Mouse (Mus musculus) embryonic facial prominence, embryonic 12.5 days (tissue): ENCODE measurements at regions not wholly inside any gene's neighbourhood (a gene's known extent, or its start where the extent isn't known, plus 50 kb on each side); places are given as distances from the start of the nearest gene placed in this dataset.

Experiments
- ATAC-seq: fragments of 200-750 bp; cut with Nextera tagmentation; 2 replicates; pipeline ENCODE4 v1.8.0; 2017; ENCODE audit not compliant: insufficient number of reproducible peaks, insufficient read depth, low FRiP score, low TSS enrichment
- H3K27ac ChIP-seq: fragments of 300-500 bp; sonication (generic); 2 replicates; pipeline ENCODE4 v1.5.1; 2016; ENCODE audit warnings: mild to moderate bottlenecking
- H3K27me3 ChIP-seq: fragments of 300-500 bp; sonication (generic); 2 replicates; pipeline ENCODE4 v1.6.1; 2016; ENCODE audit warnings: mild to moderate bottlenecking, moderate library complexity
- H3K36me3 ChIP-seq: fragments of 300-500 bp; sonication (generic); 2 replicates; pipeline ENCODE4 v1.6.1; 2016; ENCODE audit warnings: mild to moderate bottlenecking
- H3K4me1 ChIP-seq: fragments of 300-500 bp; sonication (generic); 2 replicates; pipeline ENCODE4 v1.6.1; 2016
- H3K4me2 ChIP-seq: fragments of 300-500 bp; sonication (generic); replicated peaks from 2 replicates; pipeline ENCODE4 v1.6.1; 2016; ENCODE audit warnings: mild to moderate bottlenecking, moderate library complexity
- H3K4me3 ChIP-seq: fragments of 300-500 bp; sonication (generic); 2 replicates; pipeline ENCODE4 v1.5.1; 2016; ENCODE audit warnings: mild to moderate bottlenecking
- H3K9ac ChIP-seq: fragments of 300-500 bp; sonication (generic); 2 replicates; pipeline ENCODE4 v1.6.1; 2016; ENCODE audit warnings: mild to moderate bottlenecking, moderate library complexity
- H3K9me3 ChIP-seq: fragments of 300-500 bp; sonication (generic); 2 replicates; pipeline ENCODE4 v1.6.1; 2016; ENCODE audit warnings: mild to moderate bottlenecking, moderate library complexity
- WGBS: fragments of 180-500 bp; shearing (Covaris S2); methylation state at CpG from one replicate; pipeline ENCODE4 v1.1.7; 2016; 5-methylcytosine and 5-hydroxymethylcytosine counted together

DNA sequence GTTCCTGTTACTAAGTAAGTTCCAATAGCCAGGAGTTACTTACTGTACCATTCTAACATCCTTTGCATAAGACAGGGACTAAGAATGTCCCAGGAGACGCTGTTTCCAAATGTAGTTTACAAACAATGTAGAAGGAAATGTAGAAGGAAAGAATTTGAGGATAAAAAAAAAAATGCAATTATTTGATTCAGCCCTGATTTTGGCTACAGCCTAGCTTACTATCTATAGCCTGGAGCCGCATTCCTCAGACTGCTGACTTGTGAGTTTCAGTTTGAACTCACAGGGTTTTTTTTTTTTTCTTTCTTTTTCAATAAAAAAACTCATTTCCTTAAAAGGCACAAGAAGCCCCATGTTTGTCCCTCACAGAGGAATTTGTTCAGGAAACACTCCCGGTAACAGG lies 321.2 kb upstream of the Prickle1 start:
- H3K4me3 ChIP-seq: no peak overlapping the region
- H3K4me1 ChIP-seq: peaks cover 37% of the 10 kb centered on the region
- no peaks in the 10 kb centered on the region for H3K36me3 ChIP-seq
- no peak overlapping the region for H3K4me2 ChIP-seq
- no peaks in the 10 kb centered on the region for H3K27me3 ChIP-seq
- H3K9me3 ChIP-seq: no peaks in the 10 kb centered on the region
- peak overlapping the region; percentile 60; the same call in 1 of the 2 replicates for H3K27ac ChIP-seq
- H3K9ac ChIP-seq: no peak overlapping the region
- no peak for ATAC-seq
- WGBS: 37% methylated on average over 3 of the region's 3 CpGs

- H3K4me1 ChIP-seq: peaks cover 37% of the 10 kb centered on the region; the same call in 1 of the 2 replicates
- H3K27me3 ChIP-seq: no peaks in the 10 kb centered on the region
- WGBS: 76% methylated on average over 5 of the region's 5 CpGs
- no peaks in the 10 kb centered on the region for H3K9me3 ChIP-seq
- ATAC-seq: no peak
- no peak overlapping the region for H3K4me2 ChIP-seq
- no peak overlapping the region for H3K27ac ChIP-seq
- no peaks in the 10 kb centered on the region for H3K36me3 ChIP-seq
- H3K9ac ChIP-seq: no peak overlapping the region
- no peak overlapping the region for H3K4me3 ChIP-seq
These were observed 317.8 kb upstream of the Prickle1 start for GRCm38 (mm10) chr15:93913462-93913861.

- Histone ChIP-seq H3K27me3 (no peaks in the 10 kb centered on the region), H3K4me2 (no peak overlapping the region), H3K9ac (no peak overlapping the region), H3K4me3 (no peak overlapping the region), H3K4me1 (peaks cover 35% of the 10 kb centered on the region; the same call in 1 of the 2 replicates), H3K27ac (no peak overlapping the region), H3K36me3 (no peaks in the 10 kb centered on the region), H3K9me3 (no peaks in the 10 kb centered on the region)
- ATAC-seq: no peak
- WGBS: 60% methylated on average over 7 of the region's 7 CpGs
These were observed 317.4 kb upstream of the Prickle1 start for GRCm38 (mm10) chr15:93913041-93913440.

DNA sequence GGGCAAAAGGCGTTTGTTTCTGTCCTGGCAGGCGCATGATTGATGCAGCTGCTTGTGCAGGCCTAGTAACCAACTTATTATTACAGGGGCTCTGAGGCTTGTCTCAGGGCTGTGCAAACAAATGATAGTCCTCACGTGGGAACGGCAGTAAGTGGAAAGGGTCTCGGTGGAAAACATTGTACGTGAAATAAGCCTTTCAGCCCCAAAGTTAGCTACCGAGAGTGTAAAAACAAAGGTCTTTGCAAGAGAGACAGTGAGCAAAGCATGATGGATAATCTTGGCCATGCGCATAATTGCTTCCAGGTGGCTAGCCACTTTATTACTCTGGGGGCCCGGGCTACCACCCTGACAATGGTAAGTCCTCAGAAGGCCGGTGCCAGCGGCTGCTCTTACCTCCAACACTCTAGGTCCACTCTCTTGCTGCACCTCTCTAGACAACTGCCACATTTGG lies 315.3 kb upstream of the Prickle1 start:
- H3K4me2 ChIP-seq: no peak overlapping the region
- peaks cover 20% of the 10 kb centered on the region; the same call in 1 of the 2 replicates for H3K4me1 ChIP-seq
- ATAC-seq: no peak
- no peak overlapping the region for H3K9ac ChIP-seq
- no peak overlapping the region for H3K4me3 ChIP-seq
- H3K36me3 ChIP-seq: no peaks in the 10 kb centered on the region
- WGBS: 23% methylated on average over 11 of the region's 11 CpGs
- no peaks in the 10 kb centered on the region for H3K27me3 ChIP-seq
- peak overlapping the region; percentile 48 for H3K27ac ChIP-seq
- no peaks in the 10 kb centered on the region for H3K9me3 ChIP-seq

DNA sequence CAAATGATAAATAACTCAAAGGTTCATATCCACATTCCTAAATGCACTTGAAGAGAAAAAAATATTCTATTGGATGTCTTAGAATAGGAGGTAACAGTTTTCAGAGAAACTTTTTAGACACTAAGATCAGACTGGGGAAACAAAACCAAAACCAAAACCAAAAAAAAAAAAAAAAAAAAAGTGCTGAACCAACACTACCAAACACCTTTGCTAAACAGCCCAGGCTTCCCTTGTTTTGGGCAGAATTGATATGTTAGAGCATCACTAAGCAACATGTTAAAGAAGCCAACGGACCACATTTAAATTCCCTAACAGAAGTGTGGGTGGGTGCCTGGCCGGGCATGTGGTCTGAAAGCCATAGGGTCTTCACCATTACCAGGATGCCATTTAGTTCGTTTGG lies 314.5 kb upstream of the Prickle1 start:
- no peak overlapping the region for H3K27ac ChIP-seq
- H3K4me1 ChIP-seq: peaks cover 23% of the 10 kb centered on the region; the same call in 1 of the 2 replicates
- WGBS: 81% methylated on average over 3 of the region's 3 CpGs
- no peak overlapping the region for H3K4me3 ChIP-seq
- no peak for ATAC-seq
- no peaks in the 10 kb centered on the region for H3K36me3 ChIP-seq
- no peak overlapping the region for H3K4me2 ChIP-seq
- H3K9ac ChIP-seq: no peak overlapping the region
- H3K9me3 ChIP-seq: no peaks in the 10 kb centered on the region
- no peaks in the 10 kb centered on the region for H3K27me3 ChIP-seq

GRCm38 (mm10) chr15:93903671-93904603 lies 308.2 kb upstream of the Prickle1 start:
- ATAC-seq: no peak
- no peak overlapping the region for H3K9ac ChIP-seq
- peak overlapping the region; percentile 58; the same call in 1 of the 2 replicates for H3K27ac ChIP-seq
- H3K36me3 ChIP-seq: no peaks in the 10 kb centered on the region
- no peak overlapping the region for H3K4me2 ChIP-seq
- no peaks in the 10 kb centered on the region for H3K27me3 ChIP-seq
- no peaks in the 10 kb centered on the region for H3K9me3 ChIP-seq
- 21% methylated on average over 18 of the region's 18 CpGs for WGBS
- H3K4me3 ChIP-seq: no peak overlapping the region
- H3K4me1 ChIP-seq: peaks cover 22% of the 10 kb centered on the region; the same call in 1 of the 2 replicates

GRCm38 (mm10) chr15:93882826-93883225 lies 287.1 kb upstream of the Prickle1 start:
- ATAC-seq: no peak
- Histone ChIP-seq H3K4me1 (0 out of 2 replicates have a peak, but pooled peaks cover 3% of the 10 kb centered on the region), H3K27me3 (no peaks in the 10 kb centered on the region), H3K4me2 (no peak overlapping the region), H3K27ac (no peak overlapping the region), H3K36me3 (no peaks in the 10 kb centered on the region), H3K4me3 (no peak overlapping the region), H3K9ac (no peak overlapping the region), H3K9me3 (no peaks in the 10 kb centered on the region)
- WGBS: 89% methylated on average over 8 of the region's 8 CpGs

GRCm38 (mm10) chr15:93881276-93881675 lies 285.6 kb upstream of the Prickle1 start:
- ATAC-seq: no peak
- H3K4me2 ChIP-seq: no peak overlapping the region

GRCm38 (mm10) chr15:93880302-93880701 lies 284.6 kb upstream of the Prickle1 start:
- no peak overlapping the region for H3K4me2 ChIP-seq
- H3K9me3 ChIP-seq: no peaks in the 10 kb centered on the region
- no peak overlapping the region for H3K27ac ChIP-seq
- no peak for ATAC-seq
- H3K36me3 ChIP-seq: no peaks in the 10 kb centered on the region
- 0 out of 2 replicates have a peak, but pooled peaks cover 3% of the 10 kb centered on the region for H3K4me1 ChIP-seq
- no peak overlapping the region for H3K9ac ChIP-seq
- 78% methylated on average over 8 of the region's 8 CpGs for WGBS
- no peak overlapping the region for H3K4me3 ChIP-seq
- no peaks in the 10 kb centered on the region for H3K27me3 ChIP-seq

More at GRCm38 (mm10) chr15:93881276-93881675, 285.6 kb upstream of the Prickle1 start:
- Histone ChIP-seq H3K36me3 (no peaks in the 10 kb centered on the region), H3K27me3 (no peaks in the 10 kb centered on the region), H3K9ac (no peak overlapping the region), H3K4me3 (no peak overlapping the region), H3K9me3 (no peaks in the 10 kb centered on the region), H3K4me1 (0 out of 2 replicates have a peak, but pooled peaks cover 3% of the 10 kb centered on the region), H3K27ac (no peak overlapping the region)

- H3K27ac ChIP-seq: no peak overlapping the region
- ATAC-seq: no peak
These were observed 283.3 kb upstream of the Prickle1 start for GRCm38 (mm10) chr15:93879006-93879405.

GRCm38 (mm10) chr15:93876335-93876734 lies 280.6 kb upstream of the Prickle1 start:
- WGBS: 87% methylated on average over 10 of the region's 10 CpGs
- no peak for ATAC-seq

More at GRCm38 (mm10) chr15:93879006-93879405, 283.3 kb upstream of the Prickle1 start:
- Histone ChIP-seq H3K36me3 (no peaks in the 10 kb centered on the region), H3K4me1 (0 out of 2 replicates have a peak, but pooled peaks cover 3% of the 10 kb centered on the region), H3K9me3 (no peaks in the 10 kb centered on the region), H3K27me3 (no peaks in the 10 kb centered on the region), H3K4me3 (no peak overlapping the region), H3K9ac (no peak overlapping the region), H3K4me2 (no peak overlapping the region)
- 61% methylated on average over 3 of the region's 3 CpGs for WGBS

DNA sequence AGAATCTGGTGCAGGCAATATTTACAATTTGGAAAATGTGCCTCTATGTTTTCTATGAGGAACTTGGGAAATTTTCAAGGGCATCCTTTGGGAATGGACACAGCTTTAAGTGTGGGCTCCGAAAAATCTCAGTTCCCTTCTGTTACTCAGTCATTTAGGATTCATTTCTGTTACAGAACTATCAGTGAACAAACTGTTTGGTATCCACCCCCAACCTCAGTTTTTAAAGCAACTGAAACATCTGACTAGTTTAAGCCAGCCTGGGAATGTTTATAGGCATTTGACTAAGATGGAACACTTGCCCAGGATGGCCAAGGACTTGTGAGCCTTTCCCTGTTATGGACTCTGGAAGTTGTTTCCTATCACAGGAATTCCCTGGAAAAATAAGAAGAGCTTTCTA lies 280.0 kb upstream of the Prickle1 start:
- H3K9me3 ChIP-seq: no peaks in the 10 kb centered on the region
- no peak overlapping the region for H3K4me3 ChIP-seq
- no peak overlapping the region for H3K4me2 ChIP-seq
- no peaks in the 10 kb centered on the region for H3K36me3 ChIP-seq
- no peaks in the 10 kb centered on the region for H3K27me3 ChIP-seq
- 0 out of 2 replicates have a peak, but pooled peaks cover 3% of the 10 kb centered on the region for H3K4me1 ChIP-seq
- 84% methylated on average over 1 of the region's 1 CpGs for WGBS
- no peak overlapping the region for H3K9ac ChIP-seq
- no peak overlapping the region for H3K27ac ChIP-seq
- ATAC-seq: no peak

More at GRCm38 (mm10) chr15:93876335-93876734, 280.6 kb upstream of the Prickle1 start:
- H3K9me3 ChIP-seq: no peaks in the 10 kb centered on the region
- no peak overlapping the region for H3K4me2 ChIP-seq
- no peak overlapping the region for H3K27ac ChIP-seq
- no peak overlapping the region for H3K4me3 ChIP-seq
- no peaks in the 10 kb centered on the region for H3K36me3 ChIP-seq
- H3K4me1 ChIP-seq: 0 out of 2 replicates have a peak, but pooled peaks cover 3% of the 10 kb centered on the region
- no peak overlapping the region for H3K9ac ChIP-seq
- no peaks in the 10 kb centered on the region for H3K27me3 ChIP-seq
